In the genomic region with DNA sequence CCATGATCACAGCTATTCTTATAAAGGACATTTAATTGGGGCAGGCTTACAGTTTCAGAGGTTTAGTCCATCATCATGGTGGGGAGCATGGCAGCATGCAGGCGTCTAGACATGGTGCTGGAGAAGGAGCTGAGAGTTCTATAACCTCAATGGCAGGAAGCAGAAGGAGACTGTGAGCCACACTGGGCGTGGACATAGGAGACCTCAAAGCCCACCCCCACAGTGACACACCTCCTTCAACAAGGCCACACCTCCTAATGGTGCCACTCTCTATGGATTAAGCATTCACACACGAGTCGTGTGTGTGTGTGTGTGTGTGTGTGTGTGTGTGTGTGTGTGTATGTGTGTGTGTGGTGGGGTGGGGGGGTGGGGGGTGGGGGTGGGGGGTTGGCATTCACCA, we compare ENCODE assay signal across 11 mouse cellular contexts.
"Had no signal": no experiment of that assay in that cellular context is flagged by ENCODE, and none has a peak within 500 bp of the region (broad histone marks: within the 10 kb centered on the region; RNA-seq: fewer than 3 reads in every experiment).

No protein-coding gene starts in this region.

- H3K27me3 ChIP-seq: kidney, embryonic 15.5 days; neural tube, embryonic 15.5 days had no signal

- H3K27ac ChIP-seq: kidney, embryonic 15.5 days; left cerebral cortex, adult 2 months; liver, embryonic 14.5 days; midbrain, embryonic 10.5 days; neural tube, embryonic 15.5 days had no signal

- H3K4me1 ChIP-seq: kidney, embryonic 15.5 days; midbrain, embryonic 10.5 days had no signal

- H3K36me3 ChIP-seq: kidney, embryonic 15.5 days; midbrain, embryonic 10.5 days; neural tube, embryonic 15.5 days had no signal

- H3K9me3 ChIP-seq: kidney, embryonic 15.5 days; midbrain, embryonic 10.5 days; neural tube, embryonic 15.5 days had no signal

- H3K4me2 ChIP-seq: kidney, embryonic 15.5 days; neural tube, embryonic 15.5 days had no signal

- DNase-seq: kidney, postnatal 14 days; lung, adult 18-20 months; midbrain, embryonic 14.5 days; thymus, adult 18-20 months; thymus, postnatal 14 days had no signal

- H3K9ac ChIP-seq: kidney, embryonic 15.5 days; liver, embryonic 14.5 days; neural tube, embryonic 15.5 days had no signal

- H3K4me3 ChIP-seq: kidney, embryonic 15.5 days; left cerebral cortex, adult 2 months; midbrain, embryonic 10.5 days; myocyte; neural tube, embryonic 15.5 days had no signal
